Comparison of ENCODE assay signal across 23 mouse cellular contexts in genomic region chr16:15349381-15349780, GRCm38 (mm10). TPM values are rescaled to one million over a fixed set of nuclear protein-coding genes. Genes with fewer than 3 reads are reported as not detected.
A peak's percentile ranks its signal among the peaks of the same experiment; 100 is the strongest.
DNase-seq lines count a peak whose midpoint lies in the region; ATAC-seq lines count a peak whose summit lies in the region.
"Had no signal": no experiment of that assay in that cellular context is flagged by ENCODE, and none has a peak within 500 bp of the region (broad histone marks: within the 10 kb centered on the region; RNA-seq: fewer than 3 reads in every experiment).

No protein-coding gene starts in this region.

- no peak overlapping the region for H3K9ac ChIP-seq in limb, embryonic 13.5 days
- H3K9ac ChIP-seq in hindbrain, embryonic 12.5 days: no peak overlapping the region
- H3K9ac ChIP-seq: embryonic facial prominence, embryonic 12.5 days; forebrain, embryonic 12.5 days had no signal

- H3K4me1 ChIP-seq in limb, embryonic 13.5 days: peaks cover 6% of the 10 kb centered on the region
- no peaks in the 10 kb centered on the region for H3K4me1 ChIP-seq in limb, embryonic 10.5 days
- H3K4me1 ChIP-seq in hindbrain, embryonic 12.5 days: no peaks in the 10 kb centered on the region
- H3K4me1 ChIP-seq: embryonic facial prominence, embryonic 12.5 days; forebrain, embryonic 12.5 days had no signal

- peak; percentile 9 for DNase-seq in embryo, embryonic 10 days (ENCODE audit: low spot score)
- DNase-seq in embryo, embryonic 9.5 days (ENCODE audit: extremely low spot score): no peak
- no peak for DNase-seq in limb, embryonic 10.5 days (ENCODE audit: low spot score)
- peak; percentile 4 for DNase-seq in embryo, embryonic 10.5 days (ENCODE audit: low spot score)
- DNase-seq in lung, postnatal 25 days (ENCODE audit: low spot score): no peak
- DNase-seq: adrenal gland, adult 8-10 months; adrenal gland, postnatal 14 days; adrenal gland, postnatal 36 days; cerebellum, adult 11-12 months; cerebellum, adult 2 months; cerebellum, adult 9-10 months; cerebellum, postnatal 25 days had no signal

- no peaks in the 10 kb centered on the region for H3K27me3 ChIP-seq in limb, embryonic 13.5 days
- H3K27me3 ChIP-seq in limb, embryonic 10.5 days (ENCODE audit: low read depth, poor library complexity, severe bottlenecking): no peaks in the 10 kb centered on the region
- H3K27me3 ChIP-seq in hindbrain, embryonic 12.5 days: no peaks in the 10 kb centered on the region
- H3K27me3 ChIP-seq: embryonic facial prominence, embryonic 12.5 days; forebrain, embryonic 12.5 days; Patski had no signal

- H3K36me3 ChIP-seq in limb, embryonic 13.5 days: no peaks in the 10 kb centered on the region
- H3K36me3 ChIP-seq in limb, embryonic 10.5 days: no peaks in the 10 kb centered on the region
- no peaks in the 10 kb centered on the region for H3K36me3 ChIP-seq in hindbrain, embryonic 12.5 days
- H3K36me3 ChIP-seq: embryonic facial prominence, embryonic 12.5 days; forebrain, embryonic 12.5 days had no signal

- no peak overlapping the region for H3K27ac ChIP-seq in limb, embryonic 13.5 days
- H3K27ac ChIP-seq in limb, embryonic 10.5 days: no peak overlapping the region
- H3K27ac ChIP-seq in hindbrain, embryonic 12.5 days: no peak overlapping the region
- H3K27ac ChIP-seq: embryonic facial prominence, embryonic 12.5 days; forebrain, embryonic 12.5 days had no signal

- H3K4me2 ChIP-seq in limb, embryonic 13.5 days (replicated peaks): no peak overlapping the region
- H3K4me2 ChIP-seq in hindbrain, embryonic 12.5 days (replicated peaks): no peak overlapping the region
- H3K4me2 ChIP-seq: embryonic facial prominence, embryonic 12.5 days; forebrain, embryonic 12.5 days had no signal

- 54% methylated on average over 2 of the region's 2 CpGs for WGBS in limb, embryonic 13.5 days
- 81% methylated on average over 2 of the region's 2 CpGs for WGBS in limb, embryonic 10.5 days
- WGBS in hindbrain, embryonic 12.5 days: 84% methylated on average over 2 of the region's 2 CpGs

- H3K4me3 ChIP-seq in limb, embryonic 13.5 days: no peak overlapping the region
- no peak overlapping the region for H3K4me3 ChIP-seq in limb, embryonic 10.5 days
- no peak overlapping the region for H3K4me3 ChIP-seq in hindbrain, embryonic 12.5 days
- H3K4me3 ChIP-seq: embryonic facial prominence, embryonic 12.5 days; forebrain, embryonic 12.5 days had no signal

- H3K9me3 ChIP-seq in limb, embryonic 13.5 days: no peaks in the 10 kb centered on the region
- no peaks in the 10 kb centered on the region for H3K9me3 ChIP-seq in limb, embryonic 10.5 days (replicated peaks)
- no peaks in the 10 kb centered on the region for H3K9me3 ChIP-seq in hindbrain, embryonic 12.5 days (replicated peaks)
- H3K9me3 ChIP-seq: embryonic facial prominence, embryonic 12.5 days; forebrain, embryonic 12.5 days had no signal

- peak; percentile 69; the same call in 1 of the 2 replicates for ATAC-seq in limb, embryonic 13.5 days (ENCODE audit: low FRiP score, low read depth)
- ATAC-seq in hindbrain, embryonic 12.5 days (ENCODE audit: low FRiP score): no peak
- ATAC-seq: activated CD4-positive, CD25-positive, alpha-beta regulatory T cell, adult 4 months; forebrain, embryonic 14.5 days; forebrain, embryonic 16.5 days; Patski had no signal

RNA-seq across cellular contexts. Expression of gene Gm21897, which starts 32.1 kb away (rescaled TPM):
- not detected in 2 replicates for polyA plus RNA-seq in limb, embryonic 13.5 days (2015; fragmentation: Nextera tagmentation; extraction: Ambion mirVana)
- polyA plus RNA-seq in limb, embryonic 10.5 days (2016; fragmentation: Nextera tagmentation; extraction: Ambion mirVana): not detected in 2 replicates
- polyA plus RNA-seq in hindbrain, embryonic 12.5 days (2016; fragmentation: Nextera tagmentation; extraction: Ambion mirVana): not detected in 2 replicates
- polyA plus RNA-seq: activated CD4-positive, CD25-positive, alpha-beta regulatory T cell, adult 4 months; C2C12; cerebellum, adult 2 months; embryonic facial prominence, embryonic 12.5 days; embryonic facial prominence, embryonic 14.5 days; forebrain, embryonic 12.5 days; forebrain, embryonic 14.5 days; forebrain, embryonic 16.5 days; frontal cortex, adult 2 months; Patski had no signal

Comparison
In these comparisons a context has a peak if more than half of its experiments do, and no peak if none do; other contexts are left out.
1. DNase-seq: peak in embryo, embryonic 10 days (single experiment) and embryo, embryonic 10.5 days (single experiment); none in embryo, embryonic 9.5 days (single experiment), limb, embryonic 10.5 days (single experiment) and lung, postnatal 25 days (single experiment).